Mouse (Mus musculus): ENCODE measurements around the gene Gcgr. TPM values are rescaled to one million over a fixed set of nuclear protein-coding genes. Genes with fewer than 3 reads are reported as not detected.

Gcgr gene
- polyA plus RNA-seq (2015; fragmentation: Nextera tagmentation; extraction: Ambion mirVana): 0.61 and 0.76 TPM in 2 replicates

DNA sequence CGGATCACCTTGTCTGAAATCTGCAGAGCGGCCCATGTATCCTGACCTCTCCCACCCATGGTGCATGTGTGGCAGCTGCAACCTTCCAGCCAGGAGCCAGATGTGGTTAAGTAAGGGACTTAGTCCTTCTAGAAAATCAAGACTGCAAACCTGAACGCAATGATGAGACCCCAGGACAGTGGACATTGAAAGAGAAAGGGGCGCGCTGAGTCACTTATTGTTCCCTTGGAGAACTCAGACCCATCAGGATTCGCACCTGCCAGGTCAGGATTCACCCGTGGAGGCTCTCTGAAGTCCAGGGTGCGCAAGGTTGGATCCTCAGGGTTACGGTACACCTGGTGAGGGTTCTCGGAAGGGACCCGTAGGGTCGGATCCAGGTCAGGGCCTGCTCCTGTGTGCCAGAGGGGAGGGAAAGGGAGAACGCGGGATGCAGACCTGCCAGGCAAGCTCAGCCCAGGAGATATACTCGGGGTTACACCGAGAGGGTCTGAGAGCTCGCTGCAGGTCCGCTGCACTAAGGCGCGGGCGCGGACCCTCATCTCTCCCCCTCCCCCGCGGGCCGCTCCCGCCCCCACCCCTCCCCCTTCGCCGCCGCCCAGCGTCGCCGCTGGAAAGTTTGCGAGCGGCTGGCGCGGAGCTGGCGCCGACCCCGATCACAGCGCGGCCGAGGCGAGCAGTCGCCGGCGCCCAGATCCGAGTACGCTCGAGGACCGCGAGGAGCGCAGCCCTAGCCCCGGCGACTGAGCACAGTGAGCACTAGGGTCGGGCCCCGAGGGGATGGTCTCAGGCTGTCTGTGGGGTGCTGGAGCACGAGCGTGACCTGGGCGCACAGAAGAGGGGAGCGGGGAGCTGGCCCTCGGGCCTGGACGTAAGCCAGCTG lies at the start of gene Gcgr:
TSS of gene Gcgr (plus strand) at position 615 of the 880 bp plus-strand sequence.
- H3K36me3 ChIP-seq (ENCODE audit: insufficient read depth, low read length): no peaks in the 10 kb centered on the region
- 12% methylated on average over 54 of the region's 62 CpGs for WGBS
- DNase-seq (ENCODE audit: low spot score): no peak
- peak within 1 kb of the TSS; percentile 33 for H3K4me3 ChIP-seq (ENCODE audit: low read depth, low read length)
- peaks cover 5% of the 10 kb centered on the region; the same call in 1 of the 2 replicates for H3K4me1 ChIP-seq (ENCODE audit: insufficient read depth, low read depth, low read length)
- ATAC-seq: 0 out of 2 replicates have a peak, but pooled peaks have one; percentile 37
- TF ChIP-seq CTCF (IDR thresholded peaks at IDR 0.05) (no peak), EP300 (IDR thresholded peaks at IDR 0.05) (no peak)
- H3K27me3 ChIP-seq (replicated peaks; ENCODE audit: insufficient read depth, low read length): peaks cover 37% of the 10 kb centered on the region
- peak within 1 kb of the TSS; percentile 64 for H3K4me2 ChIP-seq (replicated peaks; ENCODE audit: low read depth, low read length)
- peak within 1 kb of the TSS; percentile 32; the same call in 1 of the 2 replicates for H3K9ac ChIP-seq (replicated peaks; ENCODE audit: low read depth)
- H3K27ac ChIP-seq (ENCODE audit: low read length): no peak within 1 kb of the TSS
- no peaks in the 10 kb centered on the region for H3K9me3 ChIP-seq (ENCODE audit: low read length)

DNA sequence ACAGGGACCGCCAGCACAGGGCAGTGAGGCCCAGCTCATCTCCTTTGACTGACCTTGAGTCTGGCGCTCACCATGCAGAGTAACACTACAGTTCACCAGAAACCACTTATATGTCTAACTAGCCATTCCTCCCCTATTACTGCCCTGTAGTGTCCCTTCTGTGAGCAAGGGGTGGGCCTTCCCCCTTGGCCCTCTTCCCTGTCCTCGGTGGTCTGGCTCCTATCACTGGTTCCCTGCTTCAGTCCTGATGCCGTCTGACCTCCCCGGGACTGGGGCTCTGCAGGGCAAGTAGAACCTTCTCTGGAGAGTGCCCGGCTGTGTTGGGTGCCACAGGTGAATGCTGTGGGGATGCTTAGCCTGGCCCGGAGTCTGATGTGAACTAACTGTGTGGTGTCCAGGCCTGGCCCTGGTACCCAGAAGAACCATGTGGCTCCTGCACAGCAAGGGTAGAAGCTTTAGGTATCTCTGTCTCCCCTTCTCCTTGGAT lies 47.0 kb upstream of the Gcgr start:
- H3K27me3 ChIP-seq (replicated peaks; ENCODE audit: insufficient read depth, low read length): no peaks in the 10 kb centered on the region
- no peak for TF ChIP-seq EP300 (IDR thresholded peaks at IDR 0.05)
- no peak for TF ChIP-seq CTCF (IDR thresholded peaks at IDR 0.05)
- H3K9ac ChIP-seq (replicated peaks; ENCODE audit: low read depth): no peak overlapping the region
- no peak overlapping the region for H3K27ac ChIP-seq (ENCODE audit: low read length)
- no peak overlapping the region; the same call in 1 of the 2 replicates for H3K4me2 ChIP-seq (replicated peaks; ENCODE audit: low read depth, low read length)
- DNase-seq (ENCODE audit: low spot score) (no peak), ATAC-seq (no peak)
- no peak overlapping the region for H3K4me3 ChIP-seq (ENCODE audit: low read depth, low read length)
- no peaks in the 10 kb centered on the region for H3K9me3 ChIP-seq (ENCODE audit: low read length)
- no peaks in the 10 kb centered on the region; the same call in 1 of the 2 replicates for H3K4me1 ChIP-seq (ENCODE audit: insufficient read depth, low read depth, low read length)
- peaks cover 39% of the 10 kb centered on the region for H3K36me3 ChIP-seq (ENCODE audit: insufficient read depth, low read length)
- 91% methylated on average over 7 of the region's 7 CpGs for WGBS

DNA sequence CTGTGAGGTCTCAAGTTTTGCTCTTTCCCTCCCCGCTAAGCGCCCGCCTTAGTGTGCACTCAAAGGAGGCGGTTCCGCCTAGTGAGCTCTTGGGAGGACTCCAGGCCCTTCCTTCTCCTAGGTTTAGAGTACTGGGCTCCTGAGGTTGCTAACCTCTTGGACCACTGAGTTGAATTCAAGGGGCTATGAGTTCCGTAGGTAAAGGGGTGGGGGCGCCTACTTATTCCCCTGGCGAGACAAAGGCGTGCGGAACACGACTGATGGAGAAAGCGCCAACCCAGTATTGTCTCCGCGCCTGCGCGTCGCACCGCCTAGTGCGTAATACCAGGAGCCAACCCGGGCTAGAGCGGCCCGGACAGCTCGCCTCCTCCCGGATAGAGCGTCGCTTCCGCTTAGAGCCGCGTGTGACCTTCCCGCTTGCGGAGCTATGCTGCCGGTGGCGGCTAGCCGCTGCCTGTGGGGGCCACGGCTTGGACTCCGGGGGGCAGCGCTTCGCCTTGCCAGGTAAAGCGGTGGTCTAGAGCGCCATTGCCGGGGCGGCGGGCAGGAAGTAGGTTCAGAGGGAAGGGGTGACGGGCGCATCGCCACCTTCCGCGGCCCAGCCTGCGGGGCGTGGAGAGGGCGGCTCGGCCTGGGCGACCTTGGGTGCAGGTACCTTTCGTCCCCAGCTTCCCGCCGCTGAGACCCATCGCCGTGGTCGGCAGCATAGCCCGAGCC lies 46.1 kb upstream of the Gcgr start, which contains the start of gene Mrpl12:
TSS of gene Mrpl12 (plus strand) at position 349 of the 717 bp plus-strand sequence.
- ATAC-seq (peak; percentile 96), DNase-seq (ENCODE audit: low spot score) (peak; percentile 97)
- Histone ChIP-seq H3K4me3 (ENCODE audit: low read depth, low read length) (peak within 1 kb of the TSS; percentile 73), H3K4me2 (replicated peaks; ENCODE audit: low read depth, low read length) (peak within 1 kb of the TSS; percentile 94), H3K36me3 (ENCODE audit: insufficient read depth, low read length) (peaks cover 30% of the 10 kb centered on the region), H3K27ac (ENCODE audit: low read length) (peak within 1 kb of the TSS; percentile 38; the same call in 1 of the 2 replicates), H3K9ac (replicated peaks; ENCODE audit: low read depth) (peak within 1 kb of the TSS; percentile 76), H3K9me3 (ENCODE audit: low read length) (no peaks in the 10 kb centered on the region), H3K27me3 (replicated peaks; ENCODE audit: insufficient read depth, low read length) (no peaks in the 10 kb centered on the region), H3K4me1 (ENCODE audit: insufficient read depth, low read depth, low read length) (no peaks in the 10 kb centered on the region; the same call in 1 of the 2 replicates)
- under 1% methylated on average over 53 of the region's 60 CpGs for WGBS
- TF ChIP-seq EP300 (IDR thresholded peaks at IDR 0.05): no peak
- peak; percentile 16 for TF ChIP-seq CTCF (IDR thresholded peaks at IDR 0.05)

DNA sequence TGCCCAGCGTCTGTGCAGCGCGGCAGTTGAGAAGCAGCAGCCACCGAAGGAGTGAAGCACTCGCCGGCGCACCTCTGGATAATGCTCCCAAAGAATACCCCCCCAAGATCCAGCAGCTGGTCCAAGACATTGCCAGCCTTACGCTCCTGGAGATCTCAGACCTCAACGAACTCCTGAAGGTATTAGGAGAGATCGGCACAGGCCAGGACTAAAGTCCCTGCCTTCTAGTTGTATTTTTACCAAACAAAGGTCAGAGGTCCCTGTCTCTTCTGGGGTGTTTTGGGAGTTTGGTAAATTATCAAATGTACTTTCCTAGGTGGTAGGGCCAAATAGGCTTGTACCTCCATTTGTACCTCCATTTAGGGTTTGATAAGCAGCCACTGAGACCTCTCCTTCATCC lies 45.2 kb upstream of the Gcgr start:
- H3K4me3 ChIP-seq (ENCODE audit: low read depth, low read length): peak overlapping the region; percentile 73
- peak overlapping the region; percentile 76 for H3K9ac ChIP-seq (replicated peaks; ENCODE audit: low read depth)
- ATAC-seq (no peak), DNase-seq (ENCODE audit: low spot score) (no peak)
- 5% methylated on average over 10 of the region's 10 CpGs for WGBS
- no peaks in the 10 kb centered on the region for H3K27me3 ChIP-seq (replicated peaks; ENCODE audit: insufficient read depth, low read length)
- TF ChIP-seq EP300 (IDR thresholded peaks at IDR 0.05) (no peak), CTCF (IDR thresholded peaks at IDR 0.05) (no peak)
- H3K4me2 ChIP-seq (replicated peaks; ENCODE audit: low read depth, low read length): peak overlapping the region; percentile 94
- H3K9me3 ChIP-seq (ENCODE audit: low read length): no peaks in the 10 kb centered on the region
- H3K4me1 ChIP-seq (ENCODE audit: insufficient read depth, low read depth, low read length): no peaks in the 10 kb centered on the region; the same call in 1 of the 2 replicates
- peaks cover 23% of the 10 kb centered on the region for H3K36me3 ChIP-seq (ENCODE audit: insufficient read depth, low read length)
- H3K27ac ChIP-seq (ENCODE audit: low read length): no peak overlapping the region

DNA sequence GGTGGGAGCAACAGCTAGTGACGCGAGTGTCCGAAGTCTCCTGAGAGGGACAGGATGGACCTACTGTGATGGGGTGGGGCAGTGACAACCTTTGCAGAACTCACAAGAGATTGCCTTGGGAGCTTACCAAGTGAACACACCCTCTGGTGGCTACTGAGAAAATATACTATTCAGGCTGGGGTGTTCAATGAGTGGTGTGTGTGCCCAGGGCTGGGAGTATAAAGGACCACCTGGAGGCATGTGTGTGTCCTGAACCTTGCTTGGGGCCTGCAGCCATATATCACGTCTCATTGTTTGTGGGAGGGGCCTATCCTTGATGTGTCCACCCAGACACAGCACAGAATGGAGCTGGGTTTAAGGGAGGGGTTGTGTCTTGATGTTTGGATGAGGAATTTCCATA lies 42.0 kb upstream of the Gcgr start:
- no peak overlapping the region for H3K27ac ChIP-seq (ENCODE audit: low read length)
- TF ChIP-seq CTCF (IDR thresholded peaks at IDR 0.05) (no peak), EP300 (IDR thresholded peaks at IDR 0.05) (no peak)
- WGBS: 74% methylated on average over 4 of the region's 4 CpGs
- H3K27me3 ChIP-seq (replicated peaks; ENCODE audit: insufficient read depth, low read length): no peaks in the 10 kb centered on the region
- H3K9me3 ChIP-seq (ENCODE audit: low read length): no peaks in the 10 kb centered on the region
- no peak overlapping the region for H3K9ac ChIP-seq (replicated peaks; ENCODE audit: low read depth)
- H3K36me3 ChIP-seq (ENCODE audit: insufficient read depth, low read length): no peaks in the 10 kb centered on the region; the same call in 1 of the 2 replicates
- no peak overlapping the region for H3K4me2 ChIP-seq (replicated peaks; ENCODE audit: low read depth, low read length)
- peaks cover 9% of the 10 kb centered on the region for H3K4me1 ChIP-seq (ENCODE audit: insufficient read depth, low read depth, low read length)
- no peak for ATAC-seq
- H3K4me3 ChIP-seq (ENCODE audit: low read depth, low read length): no peak overlapping the region
- DNase-seq (ENCODE audit: low spot score): no peak

Measured in lung, postnatal 0 days (tissue).